Mouse (Mus musculus) cerebellum, postnatal 10 days (tissue): Measurements from ENCODE around the gene Olfr1509.
"Not testable (repeated sequence)": the region's sequence is repeated elsewhere in the genome, so short reads cannot be mapped to it uniquely, and the experiment has no call there.

ENCODE experiments used
- DNase-seq, 2 experiments: peaks; one replicate each; pipeline ENCODE4 v3.0.0; 2021; ENCODE audit warnings: mixed read lengths in 2 of 2

Gene Olfr1509

DNA sequence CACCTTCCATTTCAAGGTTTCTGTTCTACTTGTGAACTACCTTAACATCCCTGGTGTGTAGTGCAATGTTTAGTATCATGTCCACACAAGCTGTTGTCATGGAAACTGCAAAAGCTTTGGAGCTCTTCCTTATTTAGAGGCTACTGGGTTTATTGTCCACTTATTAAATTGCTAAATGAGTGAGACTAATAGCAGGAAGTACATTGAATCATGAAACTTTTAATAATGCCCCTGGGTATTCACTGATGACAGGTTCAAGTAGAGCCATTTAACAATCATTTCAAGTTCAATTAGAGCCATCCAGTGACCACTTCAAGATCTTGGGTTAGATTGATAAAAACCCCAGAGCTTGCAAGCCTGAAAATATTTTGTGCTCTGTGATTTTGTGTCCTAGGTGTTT, at the start of gene Olfr1509:
TSS of gene Olfr1509 (plus strand) at position 301 of the 400 bp plus-strand sequence.
- DNase-seq = no peak

DNA sequence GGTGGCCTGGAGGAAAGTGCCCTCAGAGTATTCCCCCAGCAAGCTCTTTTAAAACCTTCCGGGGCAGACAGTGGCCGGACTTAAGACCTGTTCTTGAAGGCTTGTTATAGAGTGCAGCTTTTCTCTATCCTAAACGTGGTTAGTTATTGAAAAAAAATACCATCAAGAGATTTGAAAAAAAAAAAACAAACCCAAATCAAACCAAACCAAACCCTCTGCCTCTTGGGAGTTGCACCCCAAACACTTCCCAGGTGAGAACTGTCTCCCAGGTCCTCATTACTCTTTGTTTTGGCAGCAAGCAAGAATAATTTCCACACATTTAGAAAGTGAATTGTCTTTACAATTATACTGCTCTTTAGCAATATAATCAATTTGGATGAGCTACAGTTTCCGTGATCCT, 45.5 kb upstream of the Olfr1509 start, which contains the start of gene Olfr1511:
TSS of gene Olfr1511 (minus strand) at position 101 of the 400 bp plus-strand sequence.
- DNase-seq = no peak

DNA sequence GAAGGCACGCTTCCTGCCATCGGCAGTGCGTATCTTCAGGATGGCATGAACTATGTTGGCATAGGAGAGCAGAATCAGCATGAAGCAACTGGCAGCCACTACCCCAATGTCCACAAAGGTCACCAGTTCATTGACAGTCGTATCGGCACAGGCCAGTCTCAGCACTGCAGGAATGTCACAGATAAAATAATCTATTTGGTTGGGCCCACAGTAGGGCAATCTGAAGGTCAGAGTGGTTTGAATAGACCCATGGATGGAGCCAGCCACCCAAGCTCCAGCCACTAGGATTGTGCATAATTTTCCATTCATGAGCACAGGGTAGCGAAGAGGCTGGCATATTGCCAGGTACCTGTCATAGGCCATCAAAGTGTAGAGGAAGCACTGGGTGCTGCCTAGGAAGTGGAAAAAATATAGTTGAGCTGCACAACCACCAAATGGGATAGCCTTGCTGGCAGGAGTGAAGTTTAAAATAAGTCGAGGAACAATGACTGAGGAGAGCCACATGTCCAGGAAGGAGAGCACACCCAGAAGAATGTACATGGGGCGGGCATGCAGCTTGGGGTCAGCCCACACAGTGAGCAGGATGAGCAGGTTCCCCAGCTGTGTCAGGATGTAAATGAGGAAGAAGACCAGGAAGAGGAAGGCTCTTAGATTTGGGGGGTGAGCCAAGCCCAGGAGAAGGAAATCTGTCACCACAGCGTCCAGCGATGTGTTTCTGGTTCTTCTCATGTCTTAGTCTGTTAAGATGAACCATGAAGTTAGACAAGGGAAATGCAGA, 32.5 kb upstream of the Olfr1509 start:
- not testable (repeated sequence) for DNase-seq

DNA sequence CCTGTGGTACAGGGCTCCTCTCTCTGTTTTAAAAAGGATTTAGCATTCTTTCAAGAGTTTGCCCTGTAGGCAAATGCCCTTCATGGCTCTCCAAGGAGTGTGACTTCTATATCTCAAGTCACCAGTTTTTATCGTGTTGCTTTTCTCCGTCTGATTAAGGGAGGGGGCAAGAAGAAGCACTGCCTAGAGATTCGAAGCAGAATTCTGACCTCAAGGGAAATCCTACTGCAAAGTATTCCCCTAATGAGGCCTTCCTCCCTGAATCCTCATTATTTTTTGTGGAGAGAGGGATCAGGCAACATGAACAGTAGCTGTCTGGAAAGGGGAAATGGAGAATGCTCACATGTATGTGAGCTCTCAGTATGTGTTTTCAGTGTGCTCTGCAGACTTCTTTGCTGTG, 28.5 kb upstream of the Olfr1509 start, which contains the start of gene Olfr1510:
TSS of gene Olfr1510 (minus strand) at position 101 of the 400 bp plus-strand sequence.
- no peak for DNase-seq

DNA sequence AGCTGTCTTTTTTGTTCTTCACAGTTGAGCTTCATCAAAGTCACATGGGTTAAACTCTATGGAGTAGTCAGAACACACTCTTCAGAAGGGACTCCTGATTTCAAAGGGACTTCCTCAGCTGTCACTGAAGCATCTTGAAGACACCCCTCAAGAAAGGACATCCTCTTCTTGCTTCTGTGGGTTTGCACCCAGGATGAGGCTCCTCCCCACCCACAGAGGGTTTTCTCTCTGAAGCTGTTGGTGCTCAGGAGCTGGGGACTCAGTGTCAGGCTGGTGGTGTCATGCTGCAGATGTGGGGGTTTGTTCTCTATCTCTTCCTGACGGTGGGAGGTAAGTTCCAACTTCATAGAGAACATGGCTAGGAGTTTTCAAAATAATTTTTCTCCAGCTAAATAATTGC, 15.1 kb upstream of the Olfr1509 start:
- no peak for DNase-seq

DNA sequence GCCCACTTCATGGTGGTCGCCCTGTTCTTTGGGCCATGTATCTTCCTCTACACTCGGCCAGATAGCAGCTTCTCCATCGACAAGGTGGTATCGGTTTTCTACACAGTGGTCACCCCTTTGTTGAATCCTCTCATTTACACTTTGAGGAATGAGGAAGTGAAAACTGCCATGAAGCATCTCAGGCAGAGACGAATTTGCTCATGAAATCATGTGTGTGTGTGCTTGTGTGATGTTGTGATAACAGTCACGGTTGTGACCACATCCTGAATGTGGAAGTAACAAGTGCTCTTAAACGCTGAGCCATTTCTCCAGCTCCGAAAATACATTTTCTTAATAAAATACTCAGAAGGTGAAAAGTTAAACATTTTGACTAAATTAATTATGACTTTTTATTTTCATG, 8.3 kb downstream of the Olfr1509 start:
- no peak for DNase-seq

DNA sequence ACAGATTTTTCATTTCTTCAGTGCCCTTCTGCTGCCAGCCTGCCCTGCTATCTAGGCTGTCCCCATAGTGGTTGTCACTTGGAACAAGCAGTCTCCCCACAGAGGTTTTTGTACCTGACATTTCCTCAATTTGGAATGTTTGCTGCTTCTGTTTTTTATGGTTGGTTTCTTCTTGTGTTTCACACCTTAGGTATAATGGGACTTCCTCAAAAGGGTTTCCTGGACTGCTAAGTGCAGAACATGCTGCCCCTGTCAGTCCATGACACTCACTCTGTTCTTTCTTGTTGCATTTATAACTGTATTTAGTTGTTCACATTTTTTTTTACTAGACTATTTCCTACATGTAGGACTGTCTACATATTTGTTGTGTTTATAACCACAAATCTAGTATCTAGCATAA, 19.1 kb downstream of the Olfr1509 start:
- DNase-seq = no peak

DNA sequence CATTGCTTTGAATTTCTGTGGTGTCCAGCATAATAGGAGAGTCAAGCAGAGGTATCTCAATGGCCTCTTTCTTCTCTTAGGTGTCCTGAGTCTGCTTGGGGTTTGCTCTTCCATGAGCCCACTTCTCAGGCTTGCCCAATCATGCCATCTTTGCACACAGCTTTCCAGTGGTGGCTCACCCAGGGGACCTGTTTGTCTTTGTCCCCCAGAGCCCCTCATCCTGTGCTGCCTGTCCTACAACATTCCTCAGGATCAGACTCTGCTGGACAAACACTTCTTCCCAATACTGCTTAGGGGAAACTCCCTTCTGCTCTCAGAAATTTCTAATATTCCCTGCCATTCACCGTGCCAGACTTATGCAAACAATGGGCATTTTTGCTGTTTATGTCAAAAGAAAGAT, 22.9 kb downstream of the Olfr1509 start:
- no peak for DNase-seq

DNA sequence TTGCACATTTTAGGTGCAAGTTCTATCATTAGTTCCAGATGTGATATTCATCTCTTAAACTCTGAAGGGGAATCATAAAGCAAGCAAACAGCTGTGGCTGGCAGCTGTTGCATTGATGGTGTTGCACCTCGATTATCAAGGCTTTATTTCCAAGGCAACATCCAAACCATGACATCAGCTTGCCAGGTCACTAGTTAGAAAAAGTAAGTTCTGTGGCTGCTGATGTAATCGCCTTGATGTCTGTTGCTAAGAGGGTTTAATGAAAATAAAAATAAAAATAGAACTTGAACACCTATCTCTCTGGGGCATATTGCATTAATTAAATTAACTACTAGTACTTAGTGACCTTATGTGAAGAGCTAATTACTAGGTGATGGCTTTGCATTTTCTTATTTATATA, 24.6 kb downstream of the Olfr1509 start, which contains the start of gene Olfr1508:
TSS of gene Olfr1508 (minus strand) at position 101 of the 400 bp plus-strand sequence.
- no peak for DNase-seq

DNA sequence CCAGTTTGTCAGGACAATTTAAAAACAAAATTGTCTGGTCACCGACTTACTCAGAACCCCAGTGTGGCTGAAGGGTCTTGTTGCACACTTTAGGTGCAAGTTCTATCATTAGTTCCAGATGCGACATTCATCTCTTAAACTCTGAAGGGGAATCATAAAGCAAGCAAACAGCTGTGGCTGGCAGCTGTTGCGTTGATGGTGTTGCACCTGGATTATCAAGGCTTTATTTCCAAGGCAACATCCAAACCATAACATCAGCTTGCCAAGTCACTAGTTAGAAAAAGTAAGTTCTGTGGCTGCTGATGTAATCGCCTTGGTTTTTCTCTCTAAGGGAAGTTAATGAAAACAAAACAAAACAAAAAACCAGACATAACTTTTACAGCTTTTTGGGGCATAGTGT, 52.7 kb downstream of the Olfr1509 start, which contains the start of gene Olfr1507:
TSS of gene Olfr1507 (minus strand) at position 234 of the 400 bp plus-strand sequence.
- DNase-seq = no peak
